Mouse (Mus musculus): ENCODE results near the gene Dnah6. TPM values are rescaled to one million over a fixed set of nuclear protein-coding genes. Genes with fewer than 3 reads are reported as not detected.
A peak's percentile ranks its signal among the peaks of the same experiment; 100 is the strongest.

Gene Dnah6
- polyA plus RNA-seq, 2 experiments, result 0.01 TPM

DNA sequence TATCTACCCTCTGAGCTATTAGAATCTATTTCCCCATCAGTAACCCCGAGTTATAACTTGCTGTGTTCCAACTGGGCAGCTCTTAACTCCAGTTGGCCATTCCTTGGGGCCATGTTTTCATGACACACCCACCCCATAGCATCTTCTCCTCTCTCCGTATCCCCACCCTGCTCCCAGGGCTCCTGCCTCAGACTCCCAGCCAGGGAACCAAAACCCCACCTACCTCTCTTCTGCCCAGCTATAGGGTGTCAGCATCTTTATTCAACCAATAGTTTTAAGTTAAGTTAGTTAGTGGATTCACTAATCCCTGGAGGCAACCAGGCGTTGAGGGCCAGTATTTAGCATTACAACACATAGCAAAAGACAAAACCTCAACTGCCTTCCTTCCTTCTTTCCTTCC is 7.4 kb upstream of the Dnah6 start:
- H3K27ac ChIP-seq, result no peak overlapping the region
- no peak for ATAC-seq (ENCODE audit: insufficient read depth)
- no peak overlapping the region for H3K4me2 ChIP-seq (ENCODE audit: low read depth)
- no peak overlapping the region for H3K4me3 ChIP-seq (ENCODE audit: insufficient read depth in 1 of 2, low read depth in 2 of 2, low read length in 2 of 2)
- H3K36me3 ChIP-seq (replicated peaks; ENCODE audit: control insufficient read depth, insufficient read depth, low read depth), result no peaks in the 10 kb centered on the region
- TF ChIP-seq CTCF (IDR thresholded peaks at IDR 0.05; ENCODE audit: low read depth), result no peak
- no peak for TF ChIP-seq EP300 (IDR thresholded peaks at IDR 0.05; ENCODE audit: low read depth)
- 59% methylated on average over 3 of the region's 3 CpGs for WGBS (ENCODE audit: insufficient replicate concordance)
- H3K4me1 ChIP-seq (replicated peaks; ENCODE audit: control insufficient read depth in 2 of 2, insufficient read depth in 2 of 2, low read length in 1 of 2), result peaks cover 3 to 5% of the 10 kb centered on the region in 2 experiments; a peak in 2 of 4 replicates
- no peak overlapping the region for H3K9ac ChIP-seq (replicated peaks)
- no peaks in the 10 kb centered on the region for H3K27me3 ChIP-seq (ENCODE audit: control insufficient read depth, insufficient read depth, low read length)
- H3K9me3 ChIP-seq (ENCODE audit: control insufficient read depth, low read length), result no peaks in the 10 kb centered on the region
- DNase-seq (ENCODE audit: low read depth in 3 of 3, low spot score in 3 of 3), result no peak

- WGBS (ENCODE audit: insufficient replicate concordance), result 19% methylated on average over 4 of the region's 4 CpGs
- ATAC-seq (ENCODE audit: insufficient read depth) (no peak), DNase-seq (ENCODE audit: low read depth in 3 of 3, low spot score in 3 of 3) (no peak)
- H3K9me3 ChIP-seq (ENCODE audit: control insufficient read depth, low read length), result no peaks in the 10 kb centered on the region
- no peaks in the 10 kb centered on the region for H3K27me3 ChIP-seq (ENCODE audit: control insufficient read depth, insufficient read depth, low read length)
- peaks cover 3 to 5% of the 10 kb centered on the region in 2 experiments; a peak in 2 of 4 replicates for H3K4me1 ChIP-seq (replicated peaks; ENCODE audit: control insufficient read depth in 2 of 2, insufficient read depth in 2 of 2, low read length in 1 of 2)
- H3K4me3 ChIP-seq (ENCODE audit: insufficient read depth in 1 of 2, low read depth in 2 of 2, low read length in 2 of 2), result no peak overlapping the region
- no peak overlapping the region; the same call in 1 of the 2 replicates for H3K9ac ChIP-seq (replicated peaks)
- no peak overlapping the region for H3K4me2 ChIP-seq (ENCODE audit: low read depth)
- no peaks in the 10 kb centered on the region for H3K36me3 ChIP-seq (replicated peaks; ENCODE audit: control insufficient read depth, insufficient read depth, low read depth)
- TF ChIP-seq CTCF (IDR thresholded peaks at IDR 0.05; ENCODE audit: low read depth), result no peak
- no peak for TF ChIP-seq EP300 (IDR thresholded peaks at IDR 0.05; ENCODE audit: low read depth)
- no peak overlapping the region for H3K27ac ChIP-seq
These were observed 7.0 kb upstream of the Dnah6 start for GRCm38 (mm10) chr6:73228408-73228807.

- H3K4me3 ChIP-seq (ENCODE audit: insufficient read depth in 1 of 2, low read depth in 2 of 2, low read length in 2 of 2), result no peak overlapping the region
- no peaks in the 10 kb centered on the region for H3K4me1 ChIP-seq (replicated peaks; ENCODE audit: control insufficient read depth in 2 of 2, insufficient read depth in 2 of 2, low read length in 1 of 2)
- 28% methylated on average over 10 of the region's 10 CpGs for WGBS (ENCODE audit: insufficient replicate concordance)
- no peaks in the 10 kb centered on the region for H3K27me3 ChIP-seq (ENCODE audit: control insufficient read depth, insufficient read depth, low read length)
- no peaks in the 10 kb centered on the region for H3K36me3 ChIP-seq (replicated peaks; ENCODE audit: control insufficient read depth, insufficient read depth, low read depth)
- H3K9ac ChIP-seq (replicated peaks), result no peak overlapping the region
- TF ChIP-seq EP300 (IDR thresholded peaks at IDR 0.05; ENCODE audit: low read depth), result no peak
- peak; percentile 38 for TF ChIP-seq CTCF (IDR thresholded peaks at IDR 0.05; ENCODE audit: low read depth)
- no peak overlapping the region for H3K4me2 ChIP-seq (ENCODE audit: low read depth)
- no peaks in the 10 kb centered on the region for H3K9me3 ChIP-seq (ENCODE audit: control insufficient read depth, low read length)
- ATAC-seq (ENCODE audit: insufficient read depth), result no peak
- DNase-seq (ENCODE audit: low read depth in 3 of 3, low spot score in 3 of 3), result no peak
- no peak overlapping the region for H3K27ac ChIP-seq
These were observed 6.1 kb upstream of the Dnah6 start for GRCm38 (mm10) chr6:73227376-73228158.

- TF ChIP-seq EP300 (IDR thresholded peaks at IDR 0.05; ENCODE audit: low read depth), result no peak
- no peak for TF ChIP-seq CTCF (IDR thresholded peaks at IDR 0.05; ENCODE audit: low read depth)
- no peaks in the 10 kb centered on the region for H3K9me3 ChIP-seq (ENCODE audit: control insufficient read depth, low read length)
- DNase-seq (ENCODE audit: low read depth in 3 of 3, low spot score in 3 of 3) (no peak), ATAC-seq (ENCODE audit: insufficient read depth) (0 out of 2 replicates have a peak, but pooled peaks have one; percentile 29)
- H3K27ac ChIP-seq, result no peak overlapping the region
- no peaks in the 10 kb centered on the region for H3K36me3 ChIP-seq (replicated peaks; ENCODE audit: control insufficient read depth, insufficient read depth, low read depth)
- no peak overlapping the region for H3K9ac ChIP-seq (replicated peaks)
- H3K4me2 ChIP-seq (ENCODE audit: low read depth), result no peak overlapping the region
- WGBS (ENCODE audit: insufficient replicate concordance), result 48% methylated on average over 10 of the region's 10 CpGs
- no peaks in the 10 kb centered on the region for H3K27me3 ChIP-seq (ENCODE audit: control insufficient read depth, insufficient read depth, low read length)
- H3K4me3 ChIP-seq (ENCODE audit: insufficient read depth in 1 of 2, low read depth in 2 of 2, low read length in 2 of 2), result no peak overlapping the region
- H3K4me1 ChIP-seq (replicated peaks; ENCODE audit: control insufficient read depth in 2 of 2, insufficient read depth in 2 of 2, low read length in 1 of 2), result no peaks in the 10 kb centered on the region; a peak in 1 of 4 replicates
These were observed 1.5 kb upstream of the Dnah6 start for GRCm38 (mm10) chr6:73222841-73223526.

Data from liver, embryonic 14.5 days (tissue).